8 mouse cellular contexts compared by ENCODE assay signal in genomic region chr5:128730634-128731033, GRCm38 (mm10). TPM values are rescaled to one million over a fixed set of nuclear protein-coding genes. Genes with fewer than 3 reads are reported as not detected.
A peak's percentile ranks its signal among the peaks of the same experiment; 100 is the strongest.
DNase-seq lines count a peak whose midpoint lies in the region; TF ChIP-seq lines count a peak whose summit lies in the region.

No protein-coding gene starts in this region.

- WGBS in olfactory bulb, adult 2 months: 49% methylated on average over 5 of the region's 5 CpGs

- no peak for TF ChIP-seq POLR2A in olfactory bulb, adult 2 months (IDR thresholded peaks at IDR 0.05; ENCODE audit: insufficient read depth, low read depth, low read length)

- H3K4me1 ChIP-seq in olfactory bulb, adult 2 months (ENCODE audit: control insufficient read depth, insufficient read depth, low read length): no peaks in the 10 kb centered on the region

- TF ChIP-seq CTCF in olfactory bulb, adult 2 months (IDR thresholded peaks at IDR 0.05; ENCODE audit: insufficient read depth, low read depth, low read length): peak; percentile 61; the same call in 1 of the 2 replicates

- no peak overlapping the region for H3K4me3 ChIP-seq in olfactory bulb, adult 2 months (ENCODE audit: insufficient read depth, low read depth, low read length)

- peak; percentile 42 for DNase-seq in adrenal gland, postnatal 10 days
- no peak for DNase-seq in adrenal gland, adult 18-20 months (ENCODE audit: low spot score in 2 of 2)
- peak; percentile 9 for DNase-seq in kidney, adult 18-20 months
- no peak for DNase-seq in kidney, adult 8-10 months
- DNase-seq in thymus, postnatal 14 days: peak; percentile 20
- no peak for DNase-seq in thymus, postnatal 25 days
- no peak for DNase-seq in spleen, postnatal 36 days (ENCODE audit: low spot score in 2 of 2)

- H3K27ac ChIP-seq in olfactory bulb, adult 2 months (ENCODE audit: insufficient read depth, low read depth, low read length): no peak overlapping the region

RNA-seq across cellular contexts. Expression of gene Piwil1, which starts 28.3 kb away (rescaled TPM):
- not detected for total RNA-seq in adrenal gland, postnatal 10 days (2021)
- not detected for total RNA-seq in adrenal gland, adult 18-20 months (2021)
- not detected in 2 replicates for polyA plus RNA-seq in olfactory bulb, adult 2 months (2012; ENCODE audit: insufficient read depth, insufficient read length, low replicate concordance, missing spikeins)

Comparison
In these comparisons a context has a peak if more than half of its experiments do, and no peak if none do; other contexts are left out.
1. DNase-seq: peak in adrenal gland, postnatal 10 days (single experiment), kidney, adult 18-20 months (single experiment) and thymus, postnatal 14 days (single experiment); none in adrenal gland, adult 18-20 months (0 of 2), kidney, adult 8-10 months (0 of 2), thymus, postnatal 25 days (single experiment) and spleen, postnatal 36 days (0 of 2).